Mouse (Mus musculus): ENCODE data around the gene Kcnh3. TPM values are rescaled to one million over a fixed set of nuclear protein-coding genes. Genes with fewer than 3 reads are reported as not detected.
"Not testable (repeated sequence)": the region's sequence is repeated elsewhere in the genome, so short reads cannot be mapped to it uniquely, and the experiment has no call there.

Kcnh3 gene
- total RNA-seq, 2 experiments from 2014 or later, result 0.57 to 1.3 TPM

GRCm38 (mm10) chr15:99234326-99235010 lies 9.8 kb downstream of the Kcnh3 start:
- DNase-seq, result no peak
- intact Hi-C loops (cut with DNase I), result no loop called here

GRCm38 (mm10) chr15:99238006-99238405 lies 13.3 kb downstream of the Kcnh3 start:
- intact Hi-C loops (cut with DNase I), result no loop called here
- no peak for DNase-seq

GRCm38 (mm10) chr15:99240129-99240528 lies 15.5 kb downstream of the Kcnh3 start:
- DNase-seq, result no peak
- intact Hi-C loops (cut with DNase I), result no loop called here

GRCm38 (mm10) chr15:99241249-99241648 lies 16.6 kb downstream of the Kcnh3 start:
- intact Hi-C loops (cut with DNase I), result no loop called here
- DNase-seq, result no peak

GRCm38 (mm10) chr15:99242045-99242444 lies 17.4 kb downstream of the Kcnh3 start:
- DNase-seq, result no peak
- intact Hi-C loops (cut with DNase I), result no loop called here

- peak in 1 of 2 experiments; percentile 22 for DNase-seq
- intact Hi-C loops (cut with DNase I), result not testable (repeated sequence)
Observed at GRCm38 (mm10) chr15:99246736-99247135, 22.1 kb downstream of the Kcnh3 start.

- intact Hi-C loops (cut with DNase I), result no loop called here
- peak; percentile 70 to 82 for DNase-seq
Observed at GRCm38 (mm10) chr15:99248972-99249371, 24.3 kb downstream of the Kcnh3 start.

- intact Hi-C loops (cut with DNase I), result no loop called here
- no peak for DNase-seq
Observed at GRCm38 (mm10) chr15:99249938-99250337, 25.3 kb downstream of the Kcnh3 start.

GRCm38 (mm10) chr15:99251111-99251510 lies 26.4 kb downstream of the Kcnh3 start:
- peak; percentile 41 to 48 for DNase-seq
- intact Hi-C loops (cut with DNase I), result not testable (repeated sequence)

- DNase-seq, result peak; percentile 99
- intact Hi-C loops (cut with DNase I), result no loop called here
Observed at GRCm38 (mm10) chr15:99251626-99252380, 27.1 kb downstream of the Kcnh3 start, which contains the start of gene Mcrs1. Gene Mcrs1, minus strand, starts transcription at chr15:99251961.

GRCm38 (mm10) chr15:99252381-99253174 lies 27.9 kb downstream of the Kcnh3 start:
- no peak for DNase-seq
- intact Hi-C loops (cut with DNase I), result no loop called here

- intact Hi-C loops (cut with DNase I); DNase-seq: not testable (repeated sequence)
Observed at GRCm38 (mm10) chr15:99253175-99253479, 28.5 kb downstream of the Kcnh3 start.

- intact Hi-C loops (cut with DNase I), result no loop called here
- DNase-seq, result no peak
Observed at GRCm38 (mm10) chr15:99253772-99254171, 29.1 kb downstream of the Kcnh3 start.

- intact Hi-C loops (cut with DNase I), result no loop called here
- DNase-seq, result peak; percentile 45 to 56
Observed at GRCm38 (mm10) chr15:99254477-99255005, 29.9 kb downstream of the Kcnh3 start.

GRCm38 (mm10) chr15:99255241-99255749 lies 30.6 kb downstream of the Kcnh3 start:
- intact Hi-C loops (cut with DNase I), result no loop called here
- no peak for DNase-seq

- peak in 1 of 2 experiments; percentile 35 for DNase-seq
- intact Hi-C loops (cut with DNase I), result no loop called here
Observed at GRCm38 (mm10) chr15:99259167-99259729, 34.6 kb downstream of the Kcnh3 start.

- DNase-seq, result peak; percentile 57 to 66
- intact Hi-C loops (cut with DNase I), result no loop called here
Observed at GRCm38 (mm10) chr15:99259730-99260252, 35.1 kb downstream of the Kcnh3 start.

GRCm38 (mm10) chr15:99262702-99263101 lies 38.0 kb downstream of the Kcnh3 start:
- DNase-seq, result no peak
- intact Hi-C loops (cut with DNase I), result no loop called here

GRCm38 (mm10) chr15:99264363-99264762 lies 39.7 kb downstream of the Kcnh3 start:
- no peak for DNase-seq
- intact Hi-C loops (cut with DNase I), result loop anchor here (2.0 kb wide), 1 partner anchor 50 kb away; no protein-coding TSS in a partner anchor

GRCm38 (mm10) chr15:99265679-99266078 lies 41.0 kb downstream of the Kcnh3 start:
- intact Hi-C loops (cut with DNase I), result loop anchor here (2.0 to 5.0 kb wide), 2 partner anchors 51 to 183 kb away; no protein-coding TSS in a partner anchor
- DNase-seq, result peak; percentile 81 to 90

Measured in heart, postnatal 10 days (tissue).